Mouse (Mus musculus): ENCODE measurements around the gene Sertm1.

The Sertm1 gene

DNA sequence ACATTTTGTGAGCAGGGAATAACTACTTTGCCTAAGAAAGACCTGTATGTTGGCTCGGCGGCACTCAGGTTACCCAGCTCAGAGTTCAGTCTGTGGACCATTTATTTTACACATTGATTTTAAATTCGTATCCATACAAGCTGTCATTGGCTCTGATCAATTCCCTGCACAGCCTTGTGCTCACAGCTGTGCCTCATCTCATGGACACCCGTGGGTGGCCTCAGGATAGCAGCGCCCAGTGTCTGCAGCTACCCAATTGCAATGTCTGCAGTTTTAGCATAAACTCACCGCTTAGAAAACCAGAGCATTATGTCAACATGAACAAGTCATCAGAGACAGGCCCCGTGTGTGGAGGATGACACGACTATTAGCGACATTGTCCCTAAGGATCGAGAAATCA lies 17.7 kb downstream of the Sertm1 start:
- Histone ChIP-seq H3K27me3 (ENCODE audit: insufficient read depth, low read length) (no peaks in the 10 kb centered on the region), H3K4me1 (replicated peaks; ENCODE audit: low read depth, low read length) (no peaks in the 10 kb centered on the region), H3K9me3 (ENCODE audit: low read length) (0 out of 2 replicates have a peak, but pooled peaks cover 2% of the 10 kb centered on the region), H3K4me3 (replicated peaks; ENCODE audit: low read length) (no peak overlapping the region), H3K36me3 (ENCODE audit: insufficient read depth, low read length) (no peaks in the 10 kb centered on the region)
- TF ChIP-seq POU5F1 (IDR thresholded peaks at IDR 0.05; ENCODE audit: borderline replicate concordance, low read length) (no peak), NANOG (IDR thresholded peaks at IDR 0.05; ENCODE audit: borderline replicate concordance, low read length) (no peak), CTCF (conservative IDR thresholded peaks at IDR 0.05; ENCODE audit: low read length) (no peak)

DNA sequence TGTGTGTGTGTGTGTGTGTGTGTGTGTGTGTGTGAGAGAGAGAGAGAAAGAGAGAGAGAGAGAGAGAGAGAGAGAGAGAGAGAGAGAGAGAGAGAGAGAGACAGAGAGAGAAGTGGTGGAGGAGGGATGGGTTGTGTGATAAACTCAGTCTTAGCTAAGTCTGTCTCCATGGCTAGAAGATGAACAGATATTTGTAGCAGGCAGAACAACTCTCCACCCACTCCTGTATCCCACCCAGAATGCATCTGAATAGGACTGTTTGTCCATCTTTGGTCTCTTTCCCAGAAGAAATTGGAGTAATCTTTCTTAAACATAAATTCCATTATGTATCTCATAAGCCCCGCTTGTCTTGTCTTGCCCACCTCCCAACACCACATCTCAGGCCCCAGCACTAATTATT lies 20.8 kb downstream of the Sertm1 start:
- Histone ChIP-seq H3K27me3 (ENCODE audit: insufficient read depth, low read length) (no peaks in the 10 kb centered on the region), H3K36me3 (ENCODE audit: insufficient read depth, low read length) (no peaks in the 10 kb centered on the region), H3K4me1 (replicated peaks; ENCODE audit: low read depth, low read length) (peaks cover 6% of the 10 kb centered on the region; the same call in 1 of the 2 replicates), H3K9me3 (ENCODE audit: low read length) (0 out of 2 replicates have a peak, but pooled peaks cover 2% of the 10 kb centered on the region), H3K4me3 (replicated peaks; ENCODE audit: low read length) (no peak overlapping the region)
- TF ChIP-seq NANOG (IDR thresholded peaks at IDR 0.05; ENCODE audit: borderline replicate concordance, low read length) (no peak), POU5F1 (IDR thresholded peaks at IDR 0.05; ENCODE audit: borderline replicate concordance, low read length) (no peak), CTCF (conservative IDR thresholded peaks at IDR 0.05; ENCODE audit: low read length) (no peak)

GRCm38 (mm10) chr3:54892218-54892617 lies 23.5 kb downstream of the Sertm1 start:
- Histone ChIP-seq H3K27me3 (ENCODE audit: insufficient read depth, low read length) (no peaks in the 10 kb centered on the region), H3K36me3 (ENCODE audit: insufficient read depth, low read length) (no peaks in the 10 kb centered on the region), H3K4me1 (replicated peaks; ENCODE audit: low read depth, low read length) (peaks cover 9% of the 10 kb centered on the region; the same call in 1 of the 2 replicates), H3K9me3 (ENCODE audit: low read length) (no peaks in the 10 kb centered on the region; the same call in 1 of the 2 replicates), H3K4me3 (replicated peaks; ENCODE audit: low read length) (no peak overlapping the region)
- TF ChIP-seq POU5F1 (IDR thresholded peaks at IDR 0.05; ENCODE audit: borderline replicate concordance, low read length) (no peak), NANOG (IDR thresholded peaks at IDR 0.05; ENCODE audit: borderline replicate concordance, low read length) (no peak), CTCF (conservative IDR thresholded peaks at IDR 0.05; ENCODE audit: low read length) (no peak)

- no peaks in the 10 kb centered on the region for H3K36me3 ChIP-seq (ENCODE audit: insufficient read depth, low read length)
- peaks cover 50% of the 10 kb centered on the region for H3K9me3 ChIP-seq (ENCODE audit: low read length)
- no peak overlapping the region for H3K4me3 ChIP-seq (replicated peaks; ENCODE audit: low read length)
- no peak for TF ChIP-seq NANOG (IDR thresholded peaks at IDR 0.05; ENCODE audit: borderline replicate concordance, low read length)
- no peak for TF ChIP-seq CTCF (conservative IDR thresholded peaks at IDR 0.05; ENCODE audit: low read length)
- no peak for TF ChIP-seq POU5F1 (IDR thresholded peaks at IDR 0.05; ENCODE audit: borderline replicate concordance, low read length)
- no peaks in the 10 kb centered on the region for H3K27me3 ChIP-seq (ENCODE audit: insufficient read depth, low read length)
- peaks cover 15% of the 10 kb centered on the region for H3K4me1 ChIP-seq (replicated peaks; ENCODE audit: low read depth, low read length)
Observed at GRCm38 (mm10) chr3:54886501-54886900, 29.2 kb downstream of the Sertm1 start.
